Mouse (Mus musculus) spleen, embryonic (tissue): ENCODE measurements around the gene Actg1.

Experiments
- CTCF ChIA-PET: fragments of 350-600 bp; sonication (Branson Sonifier 250); formaldehyde crosslinking; loops from one replicate; lab custom pipeline; 2022; lab: Charles Lee

Gene Actg1

DNA sequence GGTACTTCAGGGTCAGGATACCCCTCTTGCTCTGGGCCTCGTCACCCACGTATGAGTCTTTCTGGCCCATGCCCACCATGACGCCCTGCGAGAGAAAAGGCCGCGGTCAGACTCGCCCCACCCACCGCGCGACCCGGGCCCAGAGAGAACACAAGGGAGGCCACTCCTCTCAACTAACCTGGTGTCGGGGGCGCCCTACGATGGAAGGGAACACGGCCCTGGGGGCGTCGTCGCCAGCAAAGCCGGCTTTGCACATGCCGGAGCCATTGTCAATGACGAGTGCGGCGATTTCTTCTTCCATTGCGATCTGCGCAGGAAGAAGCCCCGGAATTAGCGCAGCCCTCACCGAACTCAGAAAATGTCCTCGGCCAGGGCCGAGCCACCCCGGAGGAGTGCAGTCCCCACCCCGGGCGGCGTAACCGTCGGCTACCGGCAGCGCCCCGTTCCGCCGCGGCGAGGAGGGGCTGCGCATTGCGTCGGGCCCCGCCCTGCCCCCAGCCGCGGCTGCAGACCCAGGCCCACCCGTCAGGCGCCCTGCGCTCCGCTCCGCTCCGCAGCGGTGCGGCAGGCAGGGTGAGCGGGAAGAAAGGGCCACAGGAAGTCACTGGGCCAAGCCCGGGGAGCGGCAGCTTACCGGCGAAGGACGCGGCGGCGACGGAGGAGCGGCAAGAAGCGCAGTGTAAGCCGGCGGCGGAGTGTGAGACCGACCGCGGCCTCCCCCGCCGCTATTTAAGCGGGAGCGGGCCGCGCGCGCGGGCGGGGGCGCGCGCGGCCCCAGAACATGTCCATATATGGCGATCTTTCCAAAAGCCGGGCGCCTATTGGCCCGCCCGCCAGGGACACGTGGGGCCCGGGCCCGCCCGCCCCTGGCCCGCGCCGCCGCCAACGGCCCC, at the start of gene Actg1:
Actg1 (minus strand) TSS at position 752 of the 893 bp plus-strand sequence.
- CTCF ChIA-PET: no interaction called here

DNA sequence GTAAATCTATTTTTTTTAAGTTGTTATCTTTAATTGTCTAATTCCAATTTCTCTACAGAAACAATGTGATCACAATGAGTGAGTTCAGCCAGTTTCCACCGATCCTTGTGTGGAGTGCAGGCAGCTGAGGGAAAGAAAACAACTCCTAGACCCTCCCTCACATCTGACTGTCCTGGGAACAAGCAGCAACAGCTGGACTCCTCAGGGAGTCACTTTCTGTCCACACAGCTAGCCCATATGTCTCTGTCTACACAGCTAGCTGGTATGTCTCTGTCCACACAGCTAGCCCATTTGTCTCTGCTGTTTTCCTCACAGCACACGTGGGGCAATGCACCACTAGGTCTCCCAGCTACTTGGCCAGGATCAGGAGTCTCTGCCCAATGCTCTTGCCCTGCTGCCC, 49.3 kb upstream of the Actg1 start:
- CTCF ChIA-PET: no interaction called here

DNA sequence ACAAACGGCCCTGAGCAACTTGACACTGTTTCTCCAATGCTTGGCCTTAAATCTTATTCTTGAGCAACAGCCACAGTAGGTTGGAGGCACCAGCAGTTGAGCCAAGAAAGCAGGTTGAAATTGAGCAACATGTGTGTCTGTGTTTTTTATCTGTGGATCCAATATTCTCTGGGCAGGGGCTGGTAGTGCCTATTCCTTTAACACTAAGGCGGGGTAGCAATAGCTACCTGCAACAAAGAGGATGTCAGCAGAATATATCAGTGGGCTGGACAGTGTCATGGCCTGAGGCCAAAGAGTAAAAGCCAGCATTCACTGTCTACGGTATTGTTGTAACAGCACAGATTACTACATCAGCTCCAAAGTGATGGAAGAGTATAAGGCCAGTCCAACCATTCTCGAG, 47.3 kb upstream of the Actg1 start:
- CTCF ChIA-PET: interaction anchor here (0.6 kb wide), 1 partner anchor 1040 kb away, joined by 5 read pairs; no protein-coding TSS in a partner anchor

DNA sequence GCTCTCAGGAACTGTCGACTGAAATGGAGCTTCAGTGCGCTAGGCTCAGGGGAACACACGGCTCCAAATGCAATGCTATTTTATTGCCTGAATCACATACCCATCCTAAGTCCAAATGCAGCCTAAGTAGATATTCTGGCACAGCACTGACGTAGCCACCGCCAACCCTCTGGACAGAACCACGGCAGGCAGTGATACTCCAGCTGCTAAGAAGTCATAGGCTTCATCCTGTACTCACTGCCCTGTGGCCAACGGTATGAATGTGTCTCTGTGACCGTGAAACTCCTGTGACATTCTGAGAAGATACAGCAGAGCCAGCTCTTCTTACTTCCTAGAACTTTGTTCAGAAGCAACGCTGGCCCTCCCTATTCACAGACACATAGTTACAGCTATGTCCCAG, 40.2 kb upstream of the Actg1 start:
- CTCF ChIA-PET: interaction anchor here (1.0 kb wide), 1 partner anchor 103 kb away, joined by 3 read pairs; the partner anchor contains the start of gene Slc25a10

DNA sequence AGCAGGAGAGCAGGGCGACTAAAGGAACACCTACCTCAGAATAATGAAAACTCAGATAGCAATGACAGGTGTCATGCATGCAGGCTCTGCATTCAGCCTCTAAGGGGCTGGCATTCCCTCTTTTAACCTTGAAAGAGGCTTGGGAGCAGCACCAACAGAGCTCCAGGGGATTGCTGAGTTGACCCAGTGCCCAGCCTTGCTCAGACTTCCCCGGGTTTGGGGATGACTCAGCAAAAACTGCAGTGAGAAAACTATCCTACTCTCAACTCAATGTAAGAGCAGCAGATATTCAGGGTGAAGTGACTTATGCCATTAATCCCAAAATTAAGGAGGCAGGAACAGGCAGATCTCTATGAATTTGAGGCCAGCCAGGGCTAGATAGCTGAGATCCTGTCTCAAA, 38.8 kb upstream of the Actg1 start:
- CTCF ChIA-PET: no interaction called here

DNA sequence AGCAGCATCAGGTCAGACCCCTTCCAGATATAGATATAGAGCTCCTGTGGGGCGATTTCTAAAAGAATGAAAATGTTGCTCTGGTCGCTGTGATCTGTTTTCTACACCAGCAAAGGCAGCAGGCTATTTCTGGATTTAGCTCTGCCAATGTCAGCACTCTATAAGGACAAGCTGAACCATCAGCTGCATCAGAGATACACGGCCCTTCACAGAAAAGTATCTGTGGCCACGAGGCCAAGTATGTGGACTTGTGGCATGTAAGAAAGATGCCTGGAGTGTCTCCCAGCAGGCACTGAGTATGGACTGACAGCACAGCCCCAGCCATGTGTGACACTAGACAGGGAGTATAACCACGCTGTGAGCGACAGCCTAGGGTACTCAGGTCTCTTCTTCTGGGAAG, 38.3 kb upstream of the Actg1 start:
- CTCF ChIA-PET: no interaction called here

DNA sequence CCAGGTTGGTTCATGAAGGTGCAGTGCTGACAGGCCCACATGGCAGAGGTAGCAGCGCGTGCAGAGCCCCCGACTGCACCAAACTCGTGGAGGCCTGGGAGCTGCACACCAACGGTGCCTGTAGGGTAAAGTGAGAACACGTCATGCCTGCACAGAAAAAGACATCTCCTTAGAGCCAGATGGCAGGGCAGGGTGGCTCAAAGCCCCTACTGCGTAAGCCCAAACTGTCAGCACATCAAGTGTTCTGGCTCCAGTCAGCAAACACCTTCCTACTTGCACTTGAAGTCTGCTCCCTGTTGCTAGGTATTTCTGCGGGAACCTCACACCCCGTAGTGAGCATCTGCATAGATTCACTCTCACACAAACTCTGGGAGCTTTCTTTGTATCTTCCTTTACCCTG, 34.2 kb upstream of the Actg1 start:
- CTCF ChIA-PET: interaction anchor here (0.7 kb wide), 1 partner anchor 170 kb away, joined by 3 read pairs; no protein-coding TSS in a partner anchor

DNA sequence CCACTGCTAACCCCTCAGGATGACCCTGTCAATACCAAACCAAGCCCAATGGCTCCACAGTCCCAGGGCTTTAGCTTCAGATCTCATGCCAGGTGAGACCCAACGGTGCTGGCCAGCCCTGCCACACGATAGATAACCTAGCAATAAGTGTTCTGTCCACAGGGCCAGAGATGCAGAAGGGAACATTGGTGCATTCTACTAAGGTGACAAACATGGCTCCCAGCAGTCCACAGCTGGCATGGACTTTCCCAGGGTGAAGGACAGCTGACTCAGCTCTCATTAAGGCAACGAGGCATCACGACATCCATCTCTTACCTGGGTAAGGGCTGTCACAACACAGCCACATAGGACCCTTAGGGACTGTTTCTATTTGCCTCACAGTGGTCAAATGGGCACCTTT, 32.8 kb upstream of the Actg1 start:
- CTCF ChIA-PET: no interaction called here

DNA sequence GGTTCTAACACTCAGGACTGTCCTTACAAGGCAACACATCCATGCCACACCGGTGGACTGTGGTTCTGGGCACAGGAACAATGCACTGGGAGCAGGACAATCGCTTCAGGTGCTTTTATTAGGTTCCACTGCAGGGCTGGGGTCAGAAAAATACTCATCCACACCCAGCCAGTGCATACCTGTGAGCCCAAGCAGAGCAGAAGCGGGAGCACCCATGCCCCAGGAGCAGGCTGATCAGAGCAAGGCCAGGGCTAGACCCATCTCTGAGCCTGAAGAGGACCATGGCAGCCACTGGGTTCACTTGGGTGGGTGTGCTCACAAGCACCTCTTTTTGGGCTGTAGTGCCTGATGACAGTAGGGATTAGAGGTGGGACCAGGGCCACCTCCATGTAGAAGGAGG, 31.9 kb upstream of the Actg1 start:
- CTCF ChIA-PET: no interaction called here

DNA sequence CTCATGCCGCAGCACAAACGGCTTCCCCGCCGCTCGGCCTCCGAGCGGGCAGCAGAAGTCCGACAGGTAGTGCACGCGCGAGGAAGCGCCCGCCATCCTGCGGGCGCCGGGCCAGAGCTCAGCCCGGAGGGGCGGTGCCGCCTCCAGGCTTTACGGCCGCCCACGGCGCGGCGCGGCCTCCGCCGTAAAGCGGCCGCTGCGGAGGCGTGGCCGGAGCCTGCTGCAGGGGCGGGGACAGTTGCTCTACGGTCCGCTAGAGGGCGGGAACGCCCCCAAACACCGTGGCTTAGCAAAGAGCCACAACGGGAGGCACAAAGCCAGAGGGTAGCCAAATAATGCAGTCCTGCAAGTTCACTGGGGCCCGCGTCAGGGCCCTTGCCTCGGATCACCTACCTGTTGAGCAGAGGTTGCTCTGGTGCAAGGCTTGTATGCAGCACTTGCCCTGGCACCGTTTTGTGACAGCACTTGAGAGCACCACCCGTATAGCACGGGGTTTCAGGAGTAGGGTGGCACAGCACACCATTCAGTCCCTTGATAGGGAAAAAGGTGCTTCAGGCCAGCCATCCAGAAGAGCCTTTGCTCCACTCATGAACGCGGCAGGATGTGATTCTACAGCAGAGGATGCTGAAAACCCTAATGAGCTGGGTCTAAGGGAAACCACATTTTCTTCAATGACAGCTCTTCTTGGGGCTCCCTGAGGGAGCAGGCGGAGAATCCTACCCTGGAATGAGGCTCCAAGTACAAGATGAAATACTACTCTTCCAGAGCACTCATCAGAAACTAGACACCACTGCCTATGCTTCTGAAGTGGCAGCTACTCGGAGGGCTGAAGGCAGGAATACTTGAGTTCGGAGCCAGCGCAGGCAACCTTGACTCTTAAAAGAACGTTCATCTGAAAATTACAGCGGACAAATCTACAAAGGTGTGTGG, 30.5 kb upstream of the Actg1 start, which contains the start of gene Faap100:
Faap100 (minus strand) TSS at position 154 of the 930 bp plus-strand sequence.
- CTCF ChIA-PET: interaction anchor here (0.6 kb wide), 2 partner anchors 59 to 216 kb away, joined by 5 to 12 read pairs; partner anchors contain the start of gene Nploc4

DNA sequence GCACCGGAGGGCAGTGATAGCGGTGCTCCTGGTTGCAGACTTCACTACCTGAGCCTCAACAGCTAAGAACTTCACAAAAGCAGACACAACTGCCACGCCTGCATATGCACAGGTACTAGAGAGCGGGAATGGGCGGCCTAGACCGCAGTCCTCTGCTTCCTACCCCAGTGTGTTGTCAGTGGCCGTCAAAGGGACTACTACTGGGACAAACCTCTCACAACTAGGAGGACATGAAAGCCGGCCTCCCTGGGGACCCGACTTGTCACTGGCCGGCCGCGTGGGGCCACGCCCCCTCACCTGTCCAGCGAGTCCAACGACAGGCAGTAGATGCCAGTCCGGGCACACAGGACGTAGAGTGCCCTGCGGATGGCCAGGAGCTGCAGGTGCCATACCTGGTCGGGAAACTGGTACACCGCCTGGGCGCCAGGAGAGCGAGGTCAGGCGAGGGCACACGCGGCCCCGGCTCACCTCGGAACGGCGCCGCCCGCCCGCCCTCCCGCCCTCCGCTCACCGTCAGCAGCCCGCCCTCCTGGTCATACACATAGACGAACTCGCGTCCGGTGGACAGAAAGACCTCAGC, 29.8 kb upstream of the Actg1 start:
- CTCF ChIA-PET: interaction anchor here (0.6 kb wide), 1 partner anchor 217 kb away, joined by 5 read pairs; no protein-coding TSS in a partner anchor

DNA sequence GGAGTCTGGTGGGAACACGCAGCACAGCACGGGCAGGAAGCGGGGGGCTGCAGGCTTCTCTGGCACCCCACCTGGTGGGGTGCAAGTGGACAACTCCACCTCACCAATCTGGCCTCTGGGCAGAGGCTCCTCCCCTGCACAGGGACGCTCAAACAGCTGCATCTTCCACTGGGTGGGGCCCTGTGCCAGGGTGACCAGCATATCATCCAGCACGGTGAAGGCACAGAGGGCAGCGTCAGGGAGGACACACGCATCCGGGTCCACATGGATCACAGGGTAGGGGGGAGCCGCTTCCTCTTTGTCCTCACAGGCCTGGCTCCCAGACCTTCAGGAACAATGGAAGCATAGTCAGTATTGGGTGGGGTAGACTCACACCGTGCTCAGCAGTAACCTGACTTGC, 29.0 kb upstream of the Actg1 start:
- CTCF ChIA-PET: no interaction called here

DNA sequence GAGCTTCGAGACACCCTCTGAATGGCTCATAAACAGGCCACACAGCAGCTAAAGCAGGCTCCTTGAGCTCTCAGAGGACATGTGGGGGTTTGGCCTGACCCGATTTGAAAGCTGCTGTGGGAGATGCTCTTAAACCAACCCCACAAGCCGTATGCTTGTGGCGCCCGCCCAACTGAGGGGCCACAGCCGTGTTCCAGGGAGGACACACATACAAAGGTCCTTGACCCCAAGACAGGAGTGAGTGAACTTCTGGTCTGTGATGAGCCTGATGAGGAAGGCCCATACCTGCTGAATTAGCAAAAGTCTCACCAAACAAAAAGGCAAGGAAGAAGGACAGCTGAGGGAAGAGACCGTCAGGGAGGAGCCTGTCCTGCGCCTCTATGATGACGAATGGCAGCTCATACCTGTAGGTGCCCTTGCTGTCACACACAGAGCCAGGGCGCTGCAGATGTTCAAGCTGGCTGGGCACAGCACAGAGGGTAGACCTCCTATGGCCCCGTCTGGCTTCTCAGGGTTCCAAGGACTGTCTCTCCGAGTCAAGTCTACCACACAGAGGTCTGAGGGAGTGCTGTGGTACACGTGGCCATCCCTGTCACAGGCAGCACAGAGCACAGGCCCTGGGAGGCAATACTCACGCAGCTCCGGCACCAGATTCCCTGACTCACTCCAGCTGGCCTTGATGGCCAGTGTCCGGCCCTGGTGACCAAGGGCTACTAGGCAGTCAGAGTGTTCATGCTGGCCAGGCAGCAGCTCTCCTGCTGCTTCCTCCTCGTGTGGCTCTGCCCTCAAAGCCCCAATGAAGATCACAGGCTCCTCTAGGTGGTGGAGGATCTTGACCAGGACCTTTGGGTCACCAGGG, 28.2 kb upstream of the Actg1 start:
- CTCF ChIA-PET: interaction anchor here (0.6 to 0.8 kb wide), 2 partner anchors 12 to 34 kb away, joined by 3 to 4 read pairs; no protein-coding TSS in a partner anchor

DNA sequence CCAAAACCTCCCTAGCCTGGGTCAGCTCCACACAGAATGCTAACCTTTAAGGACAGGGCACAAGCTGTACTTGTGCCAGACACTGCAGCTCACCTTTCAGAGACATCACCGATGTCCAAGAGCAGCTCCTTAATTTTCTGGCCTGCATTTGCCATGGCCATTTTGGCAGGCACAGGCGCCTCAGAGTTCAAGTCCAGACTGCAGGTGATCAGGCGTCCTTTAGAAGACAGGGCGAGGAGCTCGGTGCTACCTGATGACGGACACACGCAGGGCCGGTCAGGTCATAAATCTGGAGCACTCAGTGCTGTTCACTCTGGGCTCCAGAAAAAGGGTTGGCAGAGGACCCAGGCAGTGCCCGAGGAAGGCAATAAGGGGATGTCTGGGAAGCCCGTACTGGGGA, 27.0 kb upstream of the Actg1 start:
- CTCF ChIA-PET: interaction anchor here (0.8 kb wide), 1 partner anchor 33 kb away, joined by 3 read pairs; no protein-coding TSS in a partner anchor

DNA sequence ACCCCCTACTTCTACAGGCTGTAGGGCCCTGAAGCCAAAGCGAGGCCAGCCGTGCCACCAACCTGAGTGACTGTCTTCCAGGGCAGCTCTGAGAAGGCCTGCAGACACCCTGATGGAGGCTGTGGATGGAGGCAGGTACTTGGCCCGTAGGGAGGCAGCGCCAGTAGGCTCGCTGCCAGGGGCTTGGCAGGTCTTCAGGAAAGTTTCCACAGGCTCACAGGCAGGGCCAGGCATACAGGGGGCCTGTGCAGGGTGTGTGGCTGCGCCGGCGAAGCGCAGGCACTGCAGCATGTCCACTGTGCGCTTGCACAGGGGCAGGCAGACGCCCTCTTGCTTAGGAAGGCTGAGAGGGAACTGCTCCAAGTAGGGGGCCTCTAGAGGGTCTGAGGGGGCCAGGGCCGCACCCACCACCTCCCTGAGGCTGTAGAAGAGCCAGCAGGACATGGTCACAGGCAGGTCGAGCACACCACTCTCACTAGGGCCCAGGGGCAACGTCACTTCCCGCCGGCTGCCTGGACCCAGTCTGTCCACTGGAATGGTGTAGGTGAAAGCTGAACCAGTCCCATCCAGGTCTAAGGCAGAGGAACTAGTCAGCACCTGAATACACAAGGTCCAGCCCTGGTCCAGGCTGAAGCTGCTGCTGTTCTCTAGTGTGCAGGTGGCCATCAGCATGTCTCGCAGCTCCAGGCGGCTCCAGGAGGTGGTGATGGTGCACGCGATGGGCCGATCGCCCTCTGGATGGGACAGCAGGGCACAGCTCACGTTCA, 25.7 kb upstream of the Actg1 start:
- CTCF ChIA-PET: interaction anchor here (0.6 kb wide), 1 partner anchor 1967 kb away, joined by 5 read pairs; no protein-coding TSS in a partner anchor

DNA sequence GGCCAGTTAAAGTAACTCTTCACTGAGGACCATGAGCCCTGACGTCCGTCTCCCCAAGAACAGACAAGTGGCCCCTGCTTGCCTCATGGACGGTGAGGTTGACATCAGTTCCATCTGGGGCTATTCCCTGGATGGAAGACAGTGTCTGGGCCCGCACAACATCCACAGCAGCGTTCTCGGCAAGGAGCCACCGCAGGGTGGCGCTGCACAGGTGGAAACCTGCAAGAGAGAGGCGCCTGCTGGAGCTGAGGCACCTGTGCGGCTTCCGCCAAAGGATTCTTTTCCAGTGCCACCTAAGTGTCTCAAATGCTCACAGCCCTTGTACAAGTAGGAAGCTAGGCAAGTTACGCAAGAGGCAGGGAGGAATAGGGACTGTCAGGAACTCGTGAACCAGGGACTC, 24.7 kb upstream of the Actg1 start:
- CTCF ChIA-PET: no interaction called here

DNA sequence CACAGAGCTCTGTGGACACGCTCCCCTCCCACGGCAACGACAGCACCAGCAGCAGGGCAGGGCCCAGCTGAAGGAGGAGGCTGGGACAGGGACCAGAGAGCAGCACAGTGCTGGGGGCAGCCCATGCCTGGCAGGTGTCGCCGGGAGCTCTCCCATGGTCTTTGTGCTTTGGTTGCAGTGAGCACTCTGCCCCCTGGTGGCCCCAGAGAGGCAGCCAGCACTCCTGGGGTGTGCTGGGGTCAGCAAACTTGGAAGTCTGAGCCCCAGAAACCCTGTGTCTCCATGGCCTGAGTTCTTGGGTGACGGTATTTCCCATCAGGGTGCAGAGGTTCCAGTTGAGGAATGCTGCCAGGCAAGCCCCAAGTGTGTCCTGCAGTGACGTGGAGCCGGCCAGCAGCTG, 21.3 kb upstream of the Actg1 start:
- CTCF ChIA-PET: interaction anchor here (0.5 to 1.3 kb wide), 5 partner anchors 15 to 429 kb away, joined by 3 to 4 read pairs (median 3); no protein-coding TSS in a partner anchor

DNA sequence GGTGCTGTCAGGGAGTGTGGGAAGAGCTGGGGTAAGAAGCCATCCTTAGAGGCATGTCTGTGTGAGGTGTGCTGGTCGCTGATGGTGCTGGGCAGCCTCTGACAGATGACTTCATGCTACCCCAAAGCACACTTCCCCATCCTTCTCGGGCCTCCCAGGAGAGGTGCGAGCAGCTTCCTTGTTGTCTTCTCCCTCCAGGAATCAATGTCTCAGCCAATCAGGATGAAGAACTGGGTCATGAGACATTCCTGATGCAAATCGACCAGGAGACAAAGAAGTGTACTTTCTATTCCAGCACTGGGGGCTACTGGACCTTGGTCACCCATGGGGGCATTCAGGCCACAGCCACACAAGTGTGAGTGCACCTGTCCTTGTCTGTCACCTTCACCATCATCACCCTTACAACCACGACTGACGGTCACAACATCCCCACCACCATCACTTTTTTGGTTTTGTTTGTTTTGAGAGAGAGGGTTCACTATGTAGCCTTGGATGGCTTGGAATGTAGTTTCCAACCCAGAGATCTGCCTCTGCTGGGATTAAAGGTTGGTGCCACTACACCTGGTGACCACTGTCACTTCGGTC, 18.2 kb upstream of the Actg1 start:
- CTCF ChIA-PET: no interaction called here

DNA sequence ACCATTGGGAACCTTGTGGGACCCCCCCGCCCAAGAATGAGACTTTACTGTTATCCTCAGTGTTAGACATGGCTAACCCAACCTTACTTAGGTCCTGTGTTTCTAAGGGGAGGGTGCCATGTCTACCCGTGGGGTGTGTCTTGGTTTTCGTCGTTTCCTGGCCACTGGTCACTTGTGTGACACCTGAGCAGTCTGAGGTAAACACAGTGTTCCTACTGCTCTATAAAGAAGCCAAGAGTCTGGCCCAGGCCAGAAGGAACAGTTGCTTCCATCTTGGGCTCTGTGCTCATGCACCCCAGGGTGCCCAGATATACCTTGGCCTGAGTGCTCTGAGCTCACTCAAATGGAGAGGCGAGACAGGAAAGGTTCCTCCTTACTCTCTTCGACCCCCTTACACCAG, 14.5 kb upstream of the Actg1 start:
- CTCF ChIA-PET: no interaction called here
